Mouse (Mus musculus): ENCODE data around the gene Kbtbd13. TPM values are rescaled to one million over a fixed set of nuclear protein-coding genes. Genes with fewer than 3 reads are reported as not detected.

The Kbtbd13 gene
- total RNA-seq (2023): not detected

DNA sequence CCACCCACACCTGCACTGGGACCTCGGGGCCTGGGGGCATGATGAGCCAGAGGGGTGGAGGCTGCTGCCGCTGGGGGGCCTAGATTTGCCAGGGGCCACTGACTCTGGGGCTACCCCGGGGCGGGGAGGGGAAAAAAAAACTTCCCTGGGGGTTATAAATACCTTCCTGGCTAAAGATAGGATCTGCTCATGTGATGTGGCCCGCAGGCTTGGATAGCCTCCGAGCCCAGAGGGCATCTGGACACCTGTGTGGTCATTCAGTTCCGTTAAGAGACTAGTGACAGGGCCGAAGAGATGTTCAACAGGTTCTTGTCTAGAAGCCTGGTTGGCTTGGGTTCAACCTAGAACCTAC, at the start of gene Kbtbd13:
Gene Kbtbd13, minus strand, starts transcription at position 40 of the 352 bp plus-strand sequence.

DNA sequence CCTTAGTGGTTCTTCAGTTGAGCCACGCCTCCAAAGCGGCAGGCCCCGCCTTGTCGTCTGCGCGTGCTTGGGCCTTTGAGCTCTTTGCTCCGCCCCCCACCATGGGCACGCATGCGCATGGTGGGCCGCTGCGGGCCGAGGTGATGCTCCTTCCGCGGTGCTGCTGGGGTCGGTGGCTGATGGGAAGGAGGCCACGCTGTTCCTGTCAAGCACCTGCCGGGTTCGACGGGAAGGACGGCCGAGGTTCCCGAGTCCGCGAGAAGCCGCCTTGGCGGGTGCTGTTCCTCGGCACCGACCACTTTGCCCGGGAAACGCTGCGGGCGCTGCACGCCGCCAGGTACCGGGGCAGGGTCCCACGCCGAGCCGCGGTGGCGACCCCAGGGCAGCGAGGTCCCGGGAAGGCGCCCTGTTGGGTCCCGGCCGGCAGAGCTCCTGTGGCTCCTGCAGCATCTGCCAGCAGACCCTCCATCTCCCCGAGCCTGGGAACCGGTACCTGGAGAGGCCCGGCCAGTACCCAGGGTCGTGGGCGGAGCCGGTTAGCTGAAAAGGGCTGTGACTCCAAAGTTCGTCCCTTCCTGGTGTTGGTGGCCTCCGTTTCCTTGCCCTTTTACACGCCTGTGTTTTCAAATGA, 44.3 kb upstream of the Kbtbd13 start, which contains the start of gene Mtfmt:
Gene Mtfmt, plus strand, starts transcription at position 112 of the 631 bp plus-strand sequence.

DNA sequence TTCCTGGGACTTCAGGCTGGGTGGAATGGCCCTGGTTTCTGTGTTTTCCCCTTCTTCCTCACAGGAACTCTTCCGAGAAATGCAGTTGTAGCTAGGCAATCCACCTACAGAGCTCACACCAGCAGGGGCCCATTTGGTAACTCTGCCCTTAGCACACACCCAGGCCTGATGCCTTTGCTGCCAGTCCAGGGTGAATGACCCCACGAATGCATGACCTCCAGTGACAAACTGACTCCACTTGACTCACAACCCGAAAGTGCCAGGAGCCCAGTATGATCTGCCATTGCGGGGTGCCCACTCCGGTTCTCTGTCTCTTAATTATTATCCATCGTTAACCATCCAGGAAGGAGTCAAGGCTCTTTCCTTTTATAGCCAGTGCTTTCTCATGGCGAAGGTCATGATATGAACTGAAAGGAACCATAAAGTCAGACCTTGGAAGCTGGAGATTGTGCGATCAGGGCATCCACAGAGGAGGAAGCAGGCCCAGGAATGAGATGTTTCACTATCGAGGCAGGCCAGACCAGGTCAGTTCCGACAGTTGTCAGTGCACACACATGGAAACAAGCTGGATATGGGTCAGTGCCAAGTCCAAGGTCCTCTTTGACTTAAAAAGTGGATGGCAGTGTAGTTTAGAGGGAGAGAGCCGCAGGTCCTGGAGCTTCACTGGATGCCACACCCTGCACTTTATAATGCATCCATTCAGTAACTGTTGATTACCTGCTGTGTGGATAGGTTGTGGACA, 31.5 kb upstream of the Kbtbd13 start, which contains the start of gene Slc51b:
Gene Slc51b, minus strand, starts transcription at position 196 of the 742 bp plus-strand sequence.

DNA sequence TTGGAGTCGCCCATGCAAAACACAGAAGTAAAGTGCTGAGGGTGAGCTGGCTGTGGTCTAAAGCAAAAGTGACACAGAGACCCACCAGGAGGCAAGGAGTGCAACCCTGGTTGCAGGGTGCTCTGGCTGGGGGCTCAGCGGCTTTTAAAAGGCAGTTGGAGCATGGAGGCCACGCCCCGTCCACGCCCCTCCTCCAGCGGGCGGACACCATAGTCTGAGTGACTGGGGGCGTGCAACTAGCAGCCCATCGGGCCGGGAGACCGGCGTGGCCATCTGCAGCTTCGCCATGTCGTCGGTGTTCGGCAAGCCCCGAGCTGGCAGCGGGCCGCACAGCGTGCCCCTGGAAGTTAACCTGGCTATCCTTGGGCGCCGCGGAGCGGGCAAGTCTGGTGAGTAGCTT, 6.8 kb upstream of the Kbtbd13 start, which contains the start of gene Rasl12:
Gene Rasl12, plus strand, starts transcription at position 228 of the 400 bp plus-strand sequence.

DNA sequence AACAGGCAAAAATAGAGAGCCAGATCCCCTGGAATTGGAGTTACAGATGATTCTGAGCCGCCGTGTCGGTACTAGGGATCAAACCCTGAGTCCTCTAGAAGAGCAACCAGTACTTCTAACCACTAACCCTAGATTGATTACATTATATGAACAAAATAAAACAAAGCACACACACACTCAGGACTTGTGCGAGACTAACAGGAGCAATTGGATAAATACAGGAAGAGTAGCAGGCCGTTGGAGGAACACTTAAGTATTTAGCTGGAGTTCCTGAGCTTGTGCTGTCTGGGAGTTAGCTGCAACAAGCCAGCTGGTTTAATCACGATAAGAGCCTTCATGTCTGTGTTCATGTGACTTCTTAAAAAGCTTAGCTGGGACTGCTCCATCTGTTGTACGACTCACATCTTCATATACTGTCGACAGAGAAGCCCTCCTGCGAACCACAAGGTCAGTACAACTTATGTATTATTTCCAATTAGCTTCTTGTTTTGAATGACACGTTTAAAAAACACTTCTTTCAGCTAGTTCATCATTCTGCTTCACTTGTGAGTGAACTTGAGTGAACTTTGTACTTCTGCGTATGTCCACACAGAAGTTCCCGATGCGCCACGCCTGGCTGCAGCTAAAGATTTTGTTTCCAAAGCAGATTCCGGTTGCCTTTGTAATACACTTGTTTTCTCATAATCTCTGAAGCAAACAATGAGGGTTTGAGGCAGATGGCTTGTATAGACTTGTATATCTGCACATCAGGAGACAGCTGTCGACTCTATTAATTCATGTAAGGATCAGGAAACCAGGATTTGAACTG, 30.6 kb downstream of the Kbtbd13 start, which contains the start of gene Ubap1l:
Gene Ubap1l, plus strand, starts transcription at position 401 of the 808 bp plus-strand sequence.

DNA sequence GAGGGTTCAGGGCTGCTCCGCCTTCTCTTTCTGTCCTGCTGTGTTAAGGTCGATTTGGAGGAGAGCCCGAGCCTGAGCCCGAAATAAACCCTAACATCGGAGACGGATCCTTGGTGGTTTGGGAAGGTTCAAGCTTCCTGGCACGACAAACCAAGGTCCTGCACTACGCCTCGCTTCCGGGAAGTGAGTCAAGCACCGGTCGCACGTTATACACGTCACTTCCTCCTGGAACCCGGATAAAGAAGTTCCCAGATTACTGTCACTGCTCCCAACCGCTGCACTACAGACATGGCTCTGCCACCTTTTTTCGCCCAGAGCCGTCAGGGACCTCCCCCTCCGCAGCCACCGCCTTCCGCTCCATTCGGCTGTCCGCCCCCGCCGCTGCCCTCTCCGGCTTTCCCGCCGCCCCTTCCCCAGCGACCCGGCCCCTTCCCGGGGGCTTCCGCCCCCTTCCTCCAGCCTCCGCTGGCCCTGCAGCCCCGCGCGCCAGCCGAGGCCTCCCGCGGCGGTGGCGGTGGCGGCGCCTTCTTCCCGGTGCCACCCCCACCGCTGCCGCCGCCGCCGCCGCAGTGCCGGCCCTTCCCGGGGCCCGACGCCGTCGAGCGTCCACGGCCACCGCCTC, 45.5 kb downstream of the Kbtbd13 start, which contains the start of gene Pdcd7:
Gene Pdcd7, plus strand, starts transcription at position 251 of the 622 bp plus-strand sequence.

Other genes starting within 250 kb of the Kbtbd13 start
- gene Parp16, start 196.3 kb downstream of the Kbtbd13 start, total RNA-seq (2023): 1 to 10 TPM; 4.1 to 5.0 TPM
- not detected for gene Cilp, start 126.5 kb downstream of the Kbtbd13 start, total RNA-seq (2023)
- gene Clpx, start 97.4 kb downstream of the Kbtbd13 start, total RNA-seq (2023): 10 to 100 TPM; 17.7 to 19.9 TPM
- 10 to 100 TPM; 12.4 to 17.0 TPM for gene Pdcd7, start 45.5 kb downstream of the Kbtbd13 start, total RNA-seq (2023)
- under 1 TPM in 1 of 2 experiments, not detected in 1; 0.86 TPM for gene Ubap1l, start 30.6 kb downstream of the Kbtbd13 start, total RNA-seq (2023)
- not detected for gene Rasl12, start 6.9 kb upstream of the Kbtbd13 start, total RNA-seq (2023)
- not detected for gene Slc51b, start 31.3 kb upstream of the Kbtbd13 start, total RNA-seq (2023)
- 1 to 10 TPM; 6.0 to 8.0 TPM for gene Mtfmt, start 44.1 kb upstream of the Kbtbd13 start, total RNA-seq (2023)
- 10 to 100 TPM; 68.9 to 73.7 TPM for gene Spg21, start 69.3 kb upstream of the Kbtbd13 start, total RNA-seq (2023)
- gene Ankdd1a, start 128.5 kb upstream of the Kbtbd13 start, total RNA-seq (2023): under 1 TPM in 1 of 2 experiments, not detected in 1; 0.24 TPM
- 100 to 1,000 TPM; 166 to 167 TPM for gene Plekho2, start 188.4 kb upstream of the Kbtbd13 start, total RNA-seq (2023)
- 10 to 100 TPM; 13.5 to 13.9 TPM for gene Pif1, start 195.5 kb upstream of the Kbtbd13 start, total RNA-seq (2023)
- gene Rbpms2, start 238.0 kb upstream of the Kbtbd13 start, total RNA-seq (2023): 1 to 10 TPM in 1 of 2 experiments, under 1 TPM in 1; 0.29 to 1.7 TPM